In genomic region chr17:24752415-24753394, GRCm38 (mm10) we compare ENCODE assay signal across 9 mouse cellular contexts. TPM values are rescaled to one million over a fixed set of nuclear protein-coding genes. Genes with fewer than 3 reads are reported as not detected.
DNase-seq lines count a peak whose midpoint lies in the region; ATAC-seq and TF ChIP-seq lines count a peak whose summit lies in the region.
"Had no signal": no experiment of that assay in that cellular context is flagged by ENCODE, and none has a peak within 500 bp of the region (broad histone marks: within the 10 kb centered on the region; RNA-seq: fewer than 3 reads in every experiment).

TSS of gene Hs3st6 (plus strand) at chr17:24752988.

- no peak for TF ChIP-seq CTCF in spleen, adult 2 months (IDR thresholded peaks at IDR 0.05; ENCODE audit: extremely low read depth, insufficient read depth, insufficient read length, insufficient replicate concordance)
- no peak for TF ChIP-seq CTCF in intestine, postnatal 0 days (IDR thresholded peaks at IDR 0.05; ENCODE audit: low read depth)

- H3K9me3 ChIP-seq in intestine, postnatal 0 days (ENCODE audit: control insufficient read depth), result no peaks in the 10 kb centered on the region
- no peaks in the 10 kb centered on the region for H3K9me3 ChIP-seq in midbrain, embryonic 10.5 days (replicated peaks)

- WGBS in spleen, adult 2 months, result 2% methylated on average over 63 of the region's 82 CpGs
- 2% methylated on average over 51 of the region's 82 CpGs for WGBS in intestine, postnatal 0 days
- WGBS in midbrain, embryonic 10.5 days, result under 1% methylated on average over 78 of the region's 82 CpGs

- H3K4me2 ChIP-seq in intestine, postnatal 0 days (replicated peaks; ENCODE audit: low read depth), result peak within 1 kb of the TSS; percentile 95

- TF ChIP-seq POLR2A in spleen, adult 2 months (IDR thresholded peaks at IDR 0.05; ENCODE audit: low read depth, low read length), result no peak

- H3K4me1 ChIP-seq in spleen, adult 2 months (ENCODE audit: control insufficient read depth, insufficient read depth, insufficient read length), result peaks cover 8% of the 10 kb centered on the region
- 0 out of 2 replicates have a peak, but pooled peaks cover 4% of the 10 kb centered on the region for H3K4me1 ChIP-seq in intestine, postnatal 0 days (replicated peaks; ENCODE audit: control insufficient read depth, insufficient read depth, low read length)
- H3K4me1 ChIP-seq in midbrain, embryonic 10.5 days, result peaks cover 20% of the 10 kb centered on the region

- no peaks in the 10 kb centered on the region for H3K36me3 ChIP-seq in spleen, adult 2 months (ENCODE audit: control insufficient read depth, insufficient read depth, low read length)
- H3K36me3 ChIP-seq in intestine, postnatal 0 days (ENCODE audit: control insufficient read depth, insufficient read depth), result no peaks in the 10 kb centered on the region
- no peaks in the 10 kb centered on the region for H3K36me3 ChIP-seq in midbrain, embryonic 10.5 days

- peaks cover 27% of the 10 kb centered on the region for H3K27me3 ChIP-seq in spleen, adult 2 months (ENCODE audit: control insufficient read depth, insufficient read depth, low read length)
- H3K27me3 ChIP-seq in intestine, postnatal 0 days (replicated peaks; ENCODE audit: control insufficient read depth, insufficient read depth, low read length), result peaks cover 53% of the 10 kb centered on the region
- peaks cover 86% of the 10 kb centered on the region for H3K27me3 ChIP-seq in midbrain, embryonic 10.5 days (ENCODE audit: low read depth, poor library complexity, severe bottlenecking)

- H3K9ac ChIP-seq in intestine, postnatal 0 days (ENCODE audit: low read depth, low read length), result no peak within 1 kb of the TSS

- intact Hi-C loops in gastrocnemius, postnatal 14 days (cut with DNase I; ENCODE audit: low total_unique reads), result no loop called here

- H3K4me3 ChIP-seq in spleen, adult 2 months (ENCODE audit: extremely low read depth, insufficient read depth, insufficient read length), result peak within 1 kb of the TSS; percentile 54; the same call in 1 of the 2 replicates
- H3K4me3 ChIP-seq in intestine, postnatal 0 days (ENCODE audit: low read depth, low read length), result peak within 1 kb of the TSS; percentile 52
- peak within 1 kb of the TSS; percentile 72 for H3K4me3 ChIP-seq in midbrain, embryonic 10.5 days
- H3K4me3 ChIP-seq: erythroblast, embryonic 14.5 days had no signal

- no peak for DNase-seq in spleen, adult 2 months (ENCODE audit: low read depth in 1 of 2, low spot score in 2 of 2)
- no peak for DNase-seq in spleen, postnatal 14 days (ENCODE audit: low spot score in 2 of 2)
- peak; percentile 78 for DNase-seq in embryo, embryonic 11 days
- peak; percentile 71 for DNase-seq in midbrain, embryonic 10.5 days (ENCODE audit: low spot score)
- DNase-seq in frontal cortex, postnatal 25 days (ENCODE audit: low spot score in 2 of 2), result no peak
- no peak for DNase-seq in gastrocnemius, postnatal 14 days

- no peak within 1 kb of the TSS for H3K27ac ChIP-seq in spleen, adult 2 months (ENCODE audit: insufficient read depth, low read length)
- H3K27ac ChIP-seq in intestine, postnatal 0 days (ENCODE audit: low read depth, low read length), result no peak within 1 kb of the TSS
- 0 out of 2 replicates have a peak within 1 kb of the TSS, but pooled peaks have one; percentile 33 for H3K27ac ChIP-seq in midbrain, embryonic 10.5 days (replicated peaks)

- peak; percentile 77 for ATAC-seq in intestine, postnatal 0 days
- no peak for ATAC-seq in monocyte, adult 5-6 weeks (replicated peaks; ENCODE audit: insufficient number of reproducible peaks, low FRiP score, low TSS enrichment, poor library complexity, severe bottlenecking)

RNA-seq across cellular contexts. Expression of gene Hs3st6, which starts in this region (rescaled TPM):
- 0.42 and 0.45 TPM in 2 replicates for polyA plus RNA-seq in spleen, adult 2 months (2012; rRNA removed)
- 0.25 and 0.47 TPM in 2 replicates for polyA plus RNA-seq in intestine, postnatal 0 days (2015; fragmentation: Nextera tagmentation; extraction: Ambion mirVana)
- polyA plus RNA-seq in midbrain, embryonic 10.5 days (2016; fragmentation: Nextera tagmentation; extraction: Ambion mirVana), result 0.43 and 0.51 TPM in 2 replicates
- not detected in 3 replicates for total RNA-seq in monocyte, adult 5-6 weeks (2017)
- not detected for total RNA-seq in gastrocnemius, postnatal 14 days (2021)
- polyA plus RNA-seq: erythroblast, embryonic 14.5 days had no signal

Comparison
In these comparisons a context has a peak if more than half of its experiments do, and no peak if none do; other contexts are left out.
1. Peak in ATAC-seq, H3K4me3 ChIP-seq and H3K4me2 ChIP-seq in intestine, postnatal 0 days; RNA of the gene not detected or under 1 TPM.
2. Peak in DNase-seq, H3K4me3 ChIP-seq and H3K27ac ChIP-seq in midbrain, embryonic 10.5 days; RNA of the gene not detected or under 1 TPM.